Mouse (Mus musculus) cerebellum, postnatal 36 days (tissue): ENCODE measurements around the gene Dnaja3.

Experiments used
- DNase-seq, 2 experiments: peaks; one replicate each; pipeline ENCODE4 v3.0.0; 2021 to 2022; ENCODE audit warnings: mixed read lengths in 2 of 2

Dnaja3 gene

DNA sequence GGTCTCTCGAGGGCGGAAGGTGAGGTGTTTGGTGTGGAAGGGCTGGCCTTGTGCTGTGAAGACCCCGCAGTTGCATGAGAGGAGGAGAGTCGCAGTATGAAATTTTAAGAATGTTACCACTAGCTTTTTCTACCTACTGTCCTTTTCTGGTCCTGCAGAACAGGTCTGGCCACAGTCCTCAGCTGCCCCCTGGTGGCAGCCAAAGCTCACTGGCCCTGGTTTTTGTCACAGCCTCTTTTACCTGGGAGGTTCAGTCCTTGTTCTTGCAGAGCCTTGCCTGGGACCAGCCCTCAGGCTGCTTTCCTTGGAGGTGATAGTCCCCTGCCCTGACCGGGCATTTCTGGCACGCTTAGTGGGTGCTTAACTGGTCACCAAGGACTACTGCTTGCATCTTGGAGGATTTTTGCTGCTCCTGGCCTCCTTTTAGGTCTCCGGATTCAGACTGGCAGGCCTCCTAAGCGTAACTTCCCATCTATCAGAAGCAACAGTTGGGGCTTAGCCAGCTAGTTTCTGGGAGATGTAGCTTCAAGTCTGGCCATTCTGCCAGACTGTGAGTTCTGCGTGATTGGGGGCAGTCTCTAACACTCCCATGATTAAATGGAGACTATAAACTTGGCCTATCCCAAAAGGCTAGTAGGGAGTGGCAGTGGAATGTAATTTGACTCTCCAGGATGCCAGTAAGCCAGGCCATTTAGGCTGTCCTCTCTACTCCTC is 31.8 kb upstream of the Dnaja3 start:
- peak; percentile 90 for DNase-seq

DNA sequence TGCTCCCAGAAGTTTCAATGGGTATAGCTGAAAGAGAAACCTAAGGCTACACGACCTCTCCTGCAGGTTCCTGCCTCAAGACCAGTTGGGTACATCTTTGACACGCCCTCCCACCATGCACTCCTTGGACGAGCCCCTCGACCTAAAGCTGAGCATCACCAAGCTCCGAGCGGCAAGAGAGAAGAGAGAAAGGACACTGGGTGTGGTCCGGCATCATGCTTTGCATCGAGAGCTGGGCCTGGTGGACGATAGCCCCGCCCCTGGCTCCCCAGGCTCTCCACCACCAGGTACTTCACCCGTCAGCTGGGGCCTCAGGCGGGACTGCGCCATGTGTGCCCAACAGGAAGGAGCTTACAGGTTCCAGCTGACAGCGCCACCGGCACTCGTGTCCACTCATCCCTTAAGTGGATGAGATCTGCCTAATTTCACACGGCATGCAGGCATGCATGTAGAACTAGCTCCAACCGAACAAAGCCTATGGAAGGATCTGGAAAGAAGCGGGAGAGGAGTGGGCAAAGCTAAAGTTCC is 31.2 kb upstream of the Dnaja3 start:
- DNase-seq, result no peak

DNA sequence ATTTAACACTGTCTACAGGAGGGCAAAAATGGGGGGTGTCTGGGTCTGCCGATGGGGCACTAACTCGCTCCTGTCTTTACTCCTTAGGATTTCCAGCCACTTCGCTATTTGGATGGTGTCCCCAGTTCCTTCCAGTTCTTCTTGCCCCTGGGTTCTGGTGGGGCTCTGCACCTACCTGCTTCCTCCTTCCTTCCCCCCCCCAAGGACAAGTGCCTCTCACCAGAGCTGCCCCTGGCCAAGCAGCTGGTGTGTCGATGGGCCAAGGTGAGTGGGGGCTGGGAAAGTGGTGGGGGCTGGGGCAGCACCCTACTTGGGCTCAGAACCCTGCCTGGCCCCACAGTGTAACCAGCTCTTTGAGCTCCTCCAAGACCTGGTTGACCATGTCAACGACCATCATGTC is 28.6 kb upstream of the Dnaja3 start:
- no peak for DNase-seq

DNA sequence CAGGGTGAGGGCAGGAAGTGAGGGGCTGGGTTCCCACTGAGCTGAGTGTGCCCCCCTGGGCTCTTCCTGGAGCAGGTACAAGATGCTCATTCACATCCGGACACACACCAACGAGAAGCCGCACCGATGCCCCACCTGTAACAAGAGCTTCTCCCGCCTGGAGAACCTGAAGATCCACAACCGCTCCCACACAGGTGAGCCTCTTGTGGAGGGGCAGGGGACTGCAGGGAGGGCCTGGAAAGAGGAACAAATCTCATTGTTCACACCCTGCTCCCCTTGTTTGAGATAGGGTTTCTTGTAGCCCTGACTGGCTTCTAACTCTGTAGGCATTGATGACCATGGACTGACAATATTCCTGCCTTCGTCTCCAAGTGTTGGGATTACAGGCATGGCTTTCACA is 28.1 kb upstream of the Dnaja3 start:
- no peak for DNase-seq

DNA sequence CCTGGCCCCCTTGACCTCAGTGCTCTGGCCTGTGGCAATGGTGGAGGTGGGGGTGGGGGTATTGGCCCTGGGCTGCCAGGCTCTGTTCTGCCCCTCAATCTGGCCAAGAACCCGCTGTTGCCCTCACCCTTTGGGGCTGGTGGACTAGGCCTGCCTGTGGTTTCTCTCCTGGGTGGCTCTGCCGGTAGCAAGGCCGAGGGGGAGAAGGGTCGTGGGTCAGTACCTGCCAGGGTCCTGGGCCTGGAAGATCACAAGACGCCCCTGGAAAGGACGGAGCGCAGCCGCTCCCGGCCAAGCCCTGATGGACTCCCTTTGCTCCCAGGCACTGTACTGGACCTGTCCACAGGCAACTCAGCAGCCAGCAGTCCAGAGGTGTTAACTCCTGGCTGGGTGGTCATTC is 26.1 kb upstream of the Dnaja3 start:
- DNase-seq, result no peak

DNA sequence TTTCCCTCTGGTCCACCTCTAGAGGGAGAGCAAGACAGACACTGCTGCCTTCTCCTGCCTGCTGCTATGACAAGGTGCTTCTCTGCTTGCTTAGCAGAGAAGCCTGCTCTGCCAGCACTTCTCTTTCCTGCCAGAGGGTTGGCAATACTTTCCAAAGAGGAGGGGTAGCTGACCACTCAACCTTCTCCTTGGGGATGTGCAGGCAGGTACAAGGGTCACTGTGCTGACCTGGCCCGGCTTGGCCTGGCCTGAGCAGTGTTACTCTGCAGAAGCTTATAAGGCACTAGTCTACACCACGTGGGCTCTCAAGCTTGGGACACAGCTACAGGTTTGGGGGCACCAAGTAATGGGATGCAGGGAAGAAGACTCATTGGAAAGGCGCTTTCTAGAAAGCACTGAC is 25.1 kb upstream of the Dnaja3 start:
- no peak for DNase-seq

DNA sequence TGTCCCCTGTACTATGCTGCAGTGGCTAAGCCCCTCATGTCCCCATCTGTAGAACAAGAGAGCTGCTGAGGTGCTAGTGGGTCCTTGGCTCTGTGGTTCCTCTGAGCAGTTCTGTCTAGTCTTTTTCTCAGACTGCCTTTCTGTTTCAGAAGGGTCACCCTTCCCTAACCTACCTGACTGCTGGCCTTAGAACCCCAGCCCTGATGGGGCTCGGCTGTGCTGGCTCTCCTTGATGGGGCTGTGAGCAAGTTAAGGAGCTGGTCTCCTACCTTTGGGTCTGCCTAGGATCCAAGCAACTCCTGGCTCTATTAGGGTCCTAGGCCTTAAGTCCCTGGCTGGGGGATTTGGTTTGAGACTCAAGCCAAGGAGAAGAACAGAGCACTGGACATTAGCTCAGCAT is 24.5 kb upstream of the Dnaja3 start:
- DNase-seq, result no peak

DNA sequence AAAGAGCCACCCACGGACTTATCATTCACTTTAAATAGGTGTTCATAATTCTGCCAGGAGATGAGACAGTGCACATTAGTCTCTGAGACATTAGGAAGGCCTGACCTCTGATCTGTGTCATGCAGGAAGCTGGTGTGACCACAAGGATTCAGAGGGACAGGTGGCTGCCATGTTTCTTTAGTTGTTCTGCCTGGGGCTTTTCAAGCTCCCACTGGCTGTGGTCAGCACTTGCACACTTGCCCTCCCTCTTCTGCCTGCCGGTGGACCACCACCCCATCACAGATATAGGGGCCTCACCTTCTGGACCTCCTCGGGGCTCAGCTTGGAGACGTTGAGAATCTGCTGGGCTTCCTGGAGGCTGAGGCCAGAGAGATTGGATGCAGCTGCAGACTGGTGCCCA is 23.0 kb upstream of the Dnaja3 start:
- DNase-seq, result no peak

DNA sequence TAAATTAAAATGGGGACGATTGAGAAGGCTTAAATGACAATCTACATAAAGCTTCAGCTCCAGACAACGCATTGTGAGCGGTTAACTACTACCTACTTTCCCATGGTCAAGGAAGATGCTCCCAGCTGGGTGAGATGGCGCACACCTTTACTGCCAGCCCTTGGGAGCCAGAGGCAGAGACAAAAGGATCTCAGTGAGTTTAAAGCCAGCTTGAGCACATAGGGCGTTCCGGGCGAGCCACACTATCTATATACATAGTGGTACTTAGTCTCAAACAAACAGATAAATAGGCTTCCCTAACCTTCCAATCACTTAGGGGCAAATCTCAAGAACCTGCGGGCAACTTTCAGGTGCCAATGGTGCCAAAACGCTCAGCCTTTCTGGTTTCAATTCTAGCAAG is 15.7 kb upstream of the Dnaja3 start:
- peak in 1 of 2 experiments; percentile 21 for DNase-seq

DNA sequence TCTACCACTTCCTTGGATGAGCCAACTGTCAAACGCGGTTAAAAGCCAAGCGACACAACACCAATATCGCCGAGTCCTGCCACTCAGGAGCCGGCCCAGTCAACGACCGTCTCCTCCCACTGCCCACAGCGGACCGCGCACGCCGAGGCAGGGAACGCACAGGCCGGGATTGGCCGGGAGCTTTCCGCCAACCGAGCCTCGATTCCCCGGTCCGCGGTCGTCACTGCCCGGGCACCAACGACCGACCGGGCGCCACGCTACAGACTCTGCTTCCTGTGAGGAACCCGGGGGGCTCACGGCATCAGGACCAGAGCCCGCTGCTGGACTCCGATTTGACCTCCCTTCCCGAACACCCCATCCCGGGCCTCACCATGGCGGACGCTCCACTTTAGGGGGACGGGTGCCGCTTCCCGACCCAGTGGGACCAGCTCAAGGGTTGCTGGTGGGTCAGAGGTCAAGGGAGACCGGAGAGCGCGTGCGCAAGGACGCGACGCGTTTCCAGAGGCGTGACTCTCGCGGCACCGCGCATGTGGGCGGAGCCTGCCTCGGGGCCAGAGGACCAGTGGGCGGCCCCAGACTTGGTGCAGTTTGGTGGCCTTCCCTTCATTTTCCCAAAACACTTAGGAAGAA is 15.2 kb upstream of the Dnaja3 start, which contains the start of gene Pam16:
Pam16 (minus strand) TSS at position 508 of the 630 bp plus-strand sequence.
- DNase-seq, result peak; percentile 89 to 91

DNA sequence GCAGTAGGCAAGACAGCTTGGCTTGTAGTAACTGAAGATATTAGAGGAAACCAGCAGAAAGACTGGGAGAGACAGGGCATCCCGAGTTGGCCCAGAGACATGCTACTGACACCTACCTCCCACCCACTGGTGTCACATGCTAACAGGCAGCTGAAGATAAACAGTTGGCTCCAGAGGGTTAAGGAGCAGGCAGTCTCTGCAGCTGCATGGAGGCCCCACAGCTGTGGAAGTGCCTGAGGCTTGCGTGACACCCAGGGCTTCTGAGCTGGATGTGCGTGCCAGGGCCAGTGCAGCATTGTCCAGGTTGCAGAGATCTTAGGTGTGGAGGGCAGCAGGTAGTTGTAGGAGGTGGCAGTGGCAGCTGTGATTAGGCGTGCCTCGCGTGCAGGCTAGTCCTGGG is 12.7 kb upstream of the Dnaja3 start:
- DNase-seq, result no peak

DNA sequence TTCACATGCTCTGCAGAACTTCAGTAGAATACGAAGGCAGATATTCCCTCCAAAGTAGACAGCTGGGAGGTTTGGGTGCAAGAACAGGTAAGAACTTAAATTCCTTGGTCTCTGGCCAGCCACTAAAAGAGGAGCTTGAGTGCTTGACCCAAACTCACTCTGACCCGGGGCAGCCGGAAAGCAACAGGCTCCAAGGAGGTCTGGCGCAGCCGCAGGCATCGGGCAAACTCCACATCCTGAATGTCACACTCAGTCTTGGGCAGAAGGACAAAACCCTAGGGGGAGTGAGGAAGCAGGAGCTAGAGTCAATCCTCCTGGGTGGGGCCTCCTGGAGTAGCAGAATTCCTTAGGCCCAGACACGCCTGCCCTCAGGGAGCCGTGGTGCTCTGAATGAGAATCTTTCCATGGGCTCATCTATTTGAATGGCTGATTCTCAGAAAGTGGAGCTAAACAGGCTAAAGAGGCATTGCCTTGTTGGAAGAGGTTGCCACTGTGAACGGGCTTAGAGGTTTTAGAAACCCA is 10.8 kb upstream of the Dnaja3 start:
- no peak for DNase-seq

DNA sequence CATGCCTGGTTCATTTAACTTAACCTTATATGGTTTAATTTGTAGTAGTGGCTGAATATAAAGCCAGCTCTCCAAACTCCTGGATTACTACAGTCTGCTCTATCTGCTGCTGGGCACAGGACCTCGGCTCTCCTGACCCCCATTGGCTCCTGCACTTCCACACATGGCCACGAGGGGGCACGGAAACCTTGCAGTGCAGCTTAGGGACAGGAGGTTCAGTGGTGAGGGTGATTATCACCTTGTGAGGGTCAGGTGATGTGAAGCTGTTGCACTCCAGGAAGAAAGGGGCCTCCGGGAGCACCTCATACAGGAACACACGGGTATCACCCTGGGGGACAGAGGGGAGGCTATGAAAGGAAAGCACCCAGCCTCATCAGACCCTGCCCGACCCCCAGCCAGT is 9.8 kb upstream of the Dnaja3 start:
- peak; percentile 86 to 87 for DNase-seq

DNA sequence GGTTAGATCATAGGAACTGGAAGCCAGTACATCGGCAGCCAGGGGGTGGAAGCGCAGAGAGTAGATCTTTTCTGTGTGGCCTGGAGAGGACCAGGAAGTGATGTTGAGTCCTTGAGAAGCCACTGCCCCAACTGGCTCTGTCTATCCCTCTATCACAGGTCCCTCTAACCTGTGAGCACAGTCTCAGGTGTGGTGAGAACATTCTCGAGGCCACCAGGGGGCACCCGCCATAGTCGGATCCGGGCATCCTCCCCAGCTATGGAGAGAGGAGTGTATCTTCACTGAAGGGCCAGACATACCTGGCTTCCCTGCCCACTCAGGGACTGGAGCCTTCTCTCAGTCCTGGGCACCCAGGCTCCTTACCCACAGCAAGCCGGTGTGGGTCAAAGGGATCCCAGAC is 7.7 kb upstream of the Dnaja3 start:
- DNase-seq, result peak; percentile 36 to 59

DNA sequence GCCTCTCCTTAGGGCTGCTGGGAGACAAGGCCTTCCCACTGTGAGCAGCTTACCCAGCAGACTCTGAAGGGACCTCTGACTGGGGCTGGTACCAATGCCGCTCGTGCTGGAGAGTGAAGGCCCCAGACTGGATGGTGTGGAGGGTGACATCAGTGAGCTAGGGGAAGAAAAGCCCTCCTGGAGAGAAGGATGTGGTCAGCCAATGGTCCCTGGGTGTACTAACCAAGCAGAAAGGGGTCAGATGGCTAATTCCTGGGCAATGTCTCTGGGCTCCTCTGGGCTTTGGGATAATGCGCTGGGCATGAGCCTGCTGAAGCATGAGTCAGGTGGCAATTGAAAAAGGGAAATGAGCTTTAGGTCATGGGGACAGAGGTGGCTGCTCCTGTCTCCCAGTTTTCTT is 6.1 kb upstream of the Dnaja3 start:
- DNase-seq, result no peak

DNA sequence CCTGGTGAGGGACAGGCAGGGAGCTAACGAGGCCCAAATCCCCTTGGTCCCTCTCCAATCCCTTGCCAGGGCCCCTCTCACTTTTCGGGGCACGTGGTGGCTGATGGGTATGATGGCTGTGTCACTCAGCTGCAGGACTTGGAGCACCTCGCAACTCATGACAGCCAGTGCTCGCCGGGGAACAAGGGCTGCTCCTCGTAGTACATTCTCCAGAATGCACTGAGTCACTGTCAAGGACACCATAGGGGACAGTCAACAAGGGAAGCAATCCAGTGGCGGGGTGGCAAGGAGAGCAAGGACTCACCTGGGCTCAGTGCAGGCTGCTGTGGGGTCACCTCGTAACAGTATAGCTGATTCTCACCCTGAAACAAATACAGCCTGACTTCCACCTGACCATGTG is 5.1 kb upstream of the Dnaja3 start:
- DNase-seq, result no peak

DNA sequence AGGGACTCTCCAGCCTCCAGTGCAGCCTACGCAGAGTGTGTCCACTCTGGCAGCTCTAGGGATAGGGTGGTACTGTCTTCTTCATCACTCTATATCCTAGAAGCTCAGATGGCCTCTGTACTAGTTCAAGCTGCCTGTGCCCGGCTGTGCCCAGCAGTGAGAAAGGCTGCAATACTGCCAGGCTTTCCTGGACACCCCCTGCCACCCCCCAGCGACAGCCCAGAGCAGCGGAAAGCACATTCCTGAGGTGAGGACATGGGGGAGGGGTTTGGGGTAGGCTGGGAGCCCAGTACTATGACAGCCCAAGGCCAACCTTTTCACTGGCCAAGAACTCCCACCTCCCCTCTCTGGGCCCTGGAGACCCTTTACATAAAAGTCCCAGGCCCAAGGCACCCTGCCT is 4.0 kb upstream of the Dnaja3 start:
- DNase-seq, result no peak

DNA sequence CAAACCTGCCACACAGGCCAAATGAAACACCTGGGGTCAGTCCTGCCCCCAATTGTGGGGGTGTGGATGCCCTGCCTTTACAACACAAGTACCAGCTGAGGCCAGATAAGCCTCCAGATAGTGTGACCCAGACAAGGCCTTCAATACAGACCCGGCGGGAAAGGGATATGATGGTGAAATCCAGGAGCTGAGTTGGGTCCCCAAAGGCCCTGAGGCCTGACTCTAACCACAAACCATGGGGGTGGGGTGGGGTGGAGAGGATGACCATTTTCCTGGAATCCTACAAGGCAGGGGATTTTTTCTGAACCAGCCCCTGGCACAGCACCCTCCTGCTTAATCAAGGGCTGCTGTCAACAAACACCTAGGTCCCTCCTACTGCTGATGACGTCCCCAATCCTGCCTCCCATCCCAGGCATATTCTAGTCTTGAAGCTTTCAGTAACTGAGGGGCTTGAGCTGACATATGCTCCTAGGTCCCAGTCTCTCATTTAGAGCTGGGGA is 848 bp upstream of the Dnaja3 start:
- DNase-seq, result no peak

DNA sequence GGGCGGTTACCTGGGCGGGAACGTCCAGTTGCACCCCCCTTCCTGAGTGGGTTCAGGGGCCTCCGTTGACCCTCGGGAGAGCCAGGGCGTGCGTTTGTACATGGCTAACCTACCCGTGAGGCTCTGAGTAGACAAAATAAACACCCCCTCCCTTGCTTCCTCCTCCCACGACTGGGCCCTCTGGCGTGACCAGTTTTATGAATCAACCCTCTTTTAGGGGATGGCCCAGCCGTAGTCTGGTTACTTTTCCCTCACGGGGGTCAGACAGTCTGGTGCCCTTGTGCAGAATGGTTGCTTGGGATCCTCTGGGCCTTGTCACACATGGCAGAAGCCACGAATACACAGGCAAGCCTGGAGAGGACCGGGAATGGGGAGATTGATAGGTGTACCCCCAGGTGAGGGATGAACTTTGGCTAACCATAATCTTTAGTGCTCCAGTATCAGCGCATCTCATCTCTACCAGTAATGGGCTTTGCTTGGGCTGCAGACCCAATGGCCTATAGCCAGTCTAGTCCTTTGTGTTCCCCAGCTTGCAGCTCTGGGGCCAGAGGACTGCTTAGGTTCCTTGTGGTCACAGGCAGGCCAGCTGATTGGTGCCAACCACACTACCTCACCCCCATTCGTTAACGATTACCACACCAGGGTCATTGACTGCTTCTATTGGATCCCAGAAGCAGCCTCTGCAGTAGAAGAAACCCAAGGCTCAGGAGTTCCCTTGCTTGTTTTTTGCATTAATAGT is 647 bp downstream of the Dnaja3 start:
- no peak for DNase-seq

DNA sequence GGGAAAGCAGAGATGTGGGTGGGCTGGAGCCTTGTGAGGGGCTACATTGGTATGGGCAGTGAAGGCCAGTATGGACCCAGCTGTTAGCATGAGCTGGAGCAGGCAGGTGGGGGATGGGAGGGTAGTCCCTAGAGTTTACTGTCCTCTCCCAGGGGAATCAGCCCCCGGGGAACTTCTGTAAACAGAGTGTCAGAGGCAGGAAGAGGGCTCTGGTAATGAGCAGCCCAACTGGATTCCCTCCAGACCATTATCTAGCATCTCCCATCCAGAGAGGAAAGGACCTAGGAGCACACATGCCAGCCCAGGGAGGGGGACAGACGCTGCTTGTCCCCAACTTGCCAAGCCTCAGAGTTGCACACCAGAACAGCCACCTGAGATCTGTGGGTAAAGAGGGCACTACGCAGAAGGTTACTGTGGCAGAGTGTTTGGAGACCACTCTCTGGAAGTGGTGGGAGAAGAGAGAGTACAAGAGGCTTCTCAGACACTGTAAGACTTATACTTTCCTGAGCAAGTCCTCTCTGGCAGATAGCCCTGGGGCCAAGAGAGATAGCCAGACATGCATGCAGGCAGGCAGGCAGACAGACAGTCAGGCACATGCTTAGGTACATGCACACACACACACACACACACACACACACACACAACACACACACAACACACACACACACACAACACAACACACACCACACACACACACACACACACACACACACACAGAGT is 1.5 kb downstream of the Dnaja3 start:
- DNase-seq, result no peak

DNA sequence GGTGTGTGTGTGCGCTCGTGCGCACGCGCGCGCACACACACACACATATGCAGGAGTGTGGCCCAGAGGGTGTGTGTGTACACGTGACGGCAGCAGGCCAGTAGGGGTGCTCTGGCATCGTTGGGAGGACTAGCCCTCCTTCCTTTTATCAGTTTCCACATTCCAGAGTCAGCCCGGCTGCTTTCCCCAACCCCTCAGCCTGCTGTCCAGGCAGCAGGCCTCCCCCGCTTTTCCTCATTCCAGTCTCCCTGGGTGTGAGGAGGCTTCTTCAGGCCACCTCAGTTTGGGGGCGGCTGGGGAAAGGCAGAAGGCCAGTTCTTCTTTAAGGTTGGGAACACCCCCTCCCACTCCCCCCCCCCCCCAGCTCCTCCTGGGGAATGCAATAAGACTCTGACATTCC is 2.4 kb downstream of the Dnaja3 start:
- no peak for DNase-seq

DNA sequence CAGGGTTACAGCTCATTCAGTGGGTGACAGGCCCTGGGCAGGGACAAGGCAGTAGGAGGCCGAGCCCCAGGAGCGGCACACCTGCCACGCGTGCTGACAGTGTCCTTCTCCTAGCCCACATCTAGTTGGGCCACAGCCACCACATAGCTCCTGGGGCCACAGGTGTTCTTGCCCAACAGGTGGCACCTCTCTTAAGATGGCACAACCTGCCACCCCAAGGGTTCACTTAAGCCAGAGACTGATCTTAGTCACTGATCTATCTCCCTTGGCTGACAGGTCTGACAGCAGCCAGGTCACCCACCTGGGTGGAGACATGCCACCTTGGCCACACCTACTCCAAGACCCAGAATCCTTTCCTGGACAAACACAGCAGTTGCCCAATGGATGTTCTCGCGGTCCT is 3.1 kb downstream of the Dnaja3 start:
- no peak for DNase-seq
